Comparison of ENCODE assay signal across 19 mouse cellular contexts in the genomic region with DNA sequence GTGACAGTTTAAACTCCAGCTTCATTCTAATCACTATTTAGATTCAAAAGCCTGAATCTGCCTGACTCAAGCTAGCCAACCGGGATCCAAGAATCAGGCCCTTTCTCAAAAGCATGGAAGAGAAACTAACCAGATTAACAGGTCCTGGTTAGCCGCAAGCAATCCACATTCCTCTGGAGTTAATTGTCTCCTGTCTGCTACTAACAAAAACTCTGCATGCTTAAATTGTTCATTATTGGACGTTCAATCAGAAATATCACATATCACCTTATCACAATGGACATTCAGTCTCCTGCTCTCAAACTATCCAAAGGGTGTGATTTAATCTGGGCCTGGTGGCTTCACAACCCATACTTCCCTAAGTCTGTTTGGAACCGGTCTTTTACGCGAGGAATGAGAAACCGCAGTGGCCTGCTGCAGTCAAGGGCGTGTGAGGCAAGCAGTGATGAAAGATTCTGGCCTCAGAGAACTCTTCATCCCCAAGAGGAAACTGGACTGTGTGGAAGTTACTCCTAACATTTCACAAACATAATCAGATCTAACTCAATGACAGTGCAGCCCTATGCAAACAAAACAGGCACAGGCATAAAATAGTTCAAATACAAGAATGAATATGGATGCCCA. TPM values are rescaled to one million over a fixed set of nuclear protein-coding genes. Genes with fewer than 3 reads are reported as not detected.
DNase-seq lines count a peak whose midpoint lies in the region; ATAC-seq and TF ChIP-seq lines count a peak whose summit lies in the region.
"Had no signal": no experiment of that assay in that cellular context is flagged by ENCODE, and none has a peak within 500 bp of the region (broad histone marks: within the 10 kb centered on the region; RNA-seq: fewer than 3 reads in every experiment).

No protein-coding gene starts in this region.

- WGBS in embryonic facial prominence, embryonic 13.5 days, result 58% methylated on average over 8 of the region's 8 CpGs
- 76% methylated on average over 8 of the region's 8 CpGs for WGBS in embryonic facial prominence, embryonic 10.5 days
- 74% methylated on average over 8 of the region's 8 CpGs for WGBS in lung, postnatal 0 days
- WGBS in midbrain, embryonic 13.5 days, result 79% methylated on average over 8 of the region's 8 CpGs
- 86% methylated on average over 8 of the region's 8 CpGs for WGBS in kidney, embryonic 16.5 days
- WGBS in forebrain, embryonic 10.5 days, result 72% methylated on average over 8 of the region's 8 CpGs

- H3K27ac ChIP-seq in embryonic facial prominence, embryonic 13.5 days, result peak overlapping the region; percentile 23; the same call in 1 of the 2 replicates
- H3K27ac ChIP-seq in embryonic facial prominence, embryonic 10.5 days (replicated peaks), result no peak overlapping the region
- H3K27ac ChIP-seq in lung, postnatal 0 days (ENCODE audit: low read length), result no peak overlapping the region
- no peak overlapping the region for H3K27ac ChIP-seq in midbrain, embryonic 13.5 days
- H3K27ac ChIP-seq in kidney, embryonic 16.5 days (ENCODE audit: low read length), result no peak overlapping the region
- no peak overlapping the region for H3K27ac ChIP-seq in forebrain, embryonic 10.5 days
- H3K27ac ChIP-seq: forebrain, embryonic 13.5 days; layer of hippocampus, adult 2 months; midbrain, embryonic 12.5 days; neural tube, embryonic 12.5 days had no signal

- ATAC-seq in embryonic facial prominence, embryonic 13.5 days (ENCODE audit: insufficient number of reproducible peaks, insufficient read depth, low FRiP score, low TSS enrichment, low read depth), result no peak
- no peak for ATAC-seq in lung, postnatal 0 days
- ATAC-seq in granulocyte monocyte progenitor cell, adult 5-6 weeks (replicated peaks; ENCODE audit: poor library complexity, severe bottlenecking), result peak; percentile 71
- ATAC-seq in midbrain, embryonic 13.5 days, result no peak
- ATAC-seq in kidney, embryonic 16.5 days (ENCODE audit: low FRiP score, low TSS enrichment), result no peak
- ATAC-seq: forebrain, embryonic 13.5 days had no signal

- no peaks in the 10 kb centered on the region for H3K27me3 ChIP-seq in embryonic facial prominence, embryonic 13.5 days
- 0 out of 2 replicates have a peak, but pooled peaks cover 4% of the 10 kb centered on the region for H3K27me3 ChIP-seq in embryonic facial prominence, embryonic 10.5 days (replicated peaks; ENCODE audit: low read depth, poor library complexity, severe bottlenecking)
- no peaks in the 10 kb centered on the region for H3K27me3 ChIP-seq in lung, postnatal 0 days (replicated peaks; ENCODE audit: insufficient read depth, low read length)
- no peaks in the 10 kb centered on the region for H3K27me3 ChIP-seq in midbrain, embryonic 13.5 days
- no peaks in the 10 kb centered on the region for H3K27me3 ChIP-seq in kidney, embryonic 16.5 days (ENCODE audit: insufficient read depth, low read length)
- H3K27me3 ChIP-seq in forebrain, embryonic 10.5 days (ENCODE audit: poor library complexity, severe bottlenecking), result no peaks in the 10 kb centered on the region
- H3K27me3 ChIP-seq: forebrain, embryonic 13.5 days; midbrain, embryonic 12.5 days; neural tube, embryonic 12.5 days had no signal

- no peak for TF ChIP-seq EP300 in lung, postnatal 0 days (IDR thresholded peaks at IDR 0.05)

- H3K9ac ChIP-seq in embryonic facial prominence, embryonic 13.5 days, result no peak overlapping the region
- H3K9ac ChIP-seq in lung, postnatal 0 days (replicated peaks; ENCODE audit: low read depth), result no peak overlapping the region
- H3K9ac ChIP-seq in midbrain, embryonic 13.5 days (replicated peaks), result no peak overlapping the region
- no peak overlapping the region for H3K9ac ChIP-seq in kidney, embryonic 16.5 days (replicated peaks; ENCODE audit: low read length)
- H3K9ac ChIP-seq: midbrain, embryonic 12.5 days; neural tube, embryonic 12.5 days had no signal

- no peak for TF ChIP-seq CTCF in lung, postnatal 0 days (IDR thresholded peaks at IDR 0.05)

- no peak for DNase-seq in embryonic facial prominence, embryonic 10.5 days (ENCODE audit: low spot score)
- peak; percentile 65 for DNase-seq in lung, postnatal 0 days (ENCODE audit: low spot score)
- no peak for DNase-seq in lung, postnatal 14 days
- DNase-seq in forebrain, embryonic 10.5 days (ENCODE audit: extremely low spot score, low spot score), result no peak
- DNase-seq: B cell, adult 2 months; cerebellum, adult 2 months; thymus, adult 2 months had no signal

- no peak overlapping the region for H3K4me3 ChIP-seq in embryonic facial prominence, embryonic 13.5 days
- no peak overlapping the region for H3K4me3 ChIP-seq in embryonic facial prominence, embryonic 10.5 days
- H3K4me3 ChIP-seq in lung, postnatal 0 days (ENCODE audit: low read depth, low read length), result no peak overlapping the region
- no peak overlapping the region for H3K4me3 ChIP-seq in midbrain, embryonic 13.5 days (replicated peaks)
- no peak overlapping the region for H3K4me3 ChIP-seq in kidney, embryonic 16.5 days (ENCODE audit: low read length)
- H3K4me3 ChIP-seq in forebrain, embryonic 10.5 days, result no peak overlapping the region
- H3K4me3 ChIP-seq: forebrain, embryonic 13.5 days; layer of hippocampus, adult 2 months; midbrain, embryonic 12.5 days; neural tube, embryonic 12.5 days had no signal

- H3K4me1 ChIP-seq in embryonic facial prominence, embryonic 13.5 days, result peaks cover 25% of the 10 kb centered on the region
- H3K4me1 ChIP-seq in embryonic facial prominence, embryonic 10.5 days, result peaks cover 13% of the 10 kb centered on the region
- peaks cover 3% of the 10 kb centered on the region; the same call in 1 of the 2 replicates for H3K4me1 ChIP-seq in lung, postnatal 0 days (ENCODE audit: insufficient read depth, low read depth, low read length)
- peaks cover 13% of the 10 kb centered on the region for H3K4me1 ChIP-seq in midbrain, embryonic 13.5 days (replicated peaks)
- peaks cover 13% of the 10 kb centered on the region for H3K4me1 ChIP-seq in kidney, embryonic 16.5 days (ENCODE audit: insufficient read depth, low read length)
- H3K4me1 ChIP-seq in forebrain, embryonic 10.5 days, result peaks cover 35% of the 10 kb centered on the region

- H3K4me2 ChIP-seq in embryonic facial prominence, embryonic 13.5 days, result no peak overlapping the region
- H3K4me2 ChIP-seq in lung, postnatal 0 days (replicated peaks; ENCODE audit: low read depth, low read length), result no peak overlapping the region
- H3K4me2 ChIP-seq in midbrain, embryonic 13.5 days (replicated peaks), result no peak overlapping the region
- no peak overlapping the region for H3K4me2 ChIP-seq in kidney, embryonic 16.5 days (replicated peaks; ENCODE audit: low read depth, low read length)
- H3K4me2 ChIP-seq: forebrain, embryonic 13.5 days; midbrain, embryonic 12.5 days; neural tube, embryonic 12.5 days had no signal

- H3K9me3 ChIP-seq in embryonic facial prominence, embryonic 13.5 days, result no peaks in the 10 kb centered on the region
- H3K9me3 ChIP-seq in embryonic facial prominence, embryonic 10.5 days, result no peaks in the 10 kb centered on the region
- H3K9me3 ChIP-seq in lung, postnatal 0 days (ENCODE audit: low read length), result no peaks in the 10 kb centered on the region
- H3K9me3 ChIP-seq in midbrain, embryonic 13.5 days, result no peaks in the 10 kb centered on the region
- no peaks in the 10 kb centered on the region for H3K9me3 ChIP-seq in kidney, embryonic 16.5 days (ENCODE audit: low read length)
- H3K9me3 ChIP-seq in forebrain, embryonic 10.5 days, result no peaks in the 10 kb centered on the region
- H3K9me3 ChIP-seq: forebrain, embryonic 13.5 days; G1E; midbrain, embryonic 12.5 days; neural tube, embryonic 12.5 days had no signal

- peaks cover 8% of the 10 kb centered on the region for H3K36me3 ChIP-seq in embryonic facial prominence, embryonic 13.5 days
- peaks cover 13% of the 10 kb centered on the region for H3K36me3 ChIP-seq in embryonic facial prominence, embryonic 10.5 days (replicated peaks)
- H3K36me3 ChIP-seq in lung, postnatal 0 days (ENCODE audit: insufficient read depth, low read length), result peaks cover under 1% of the 10 kb centered on the region; the same call in 1 of the 2 replicates
- H3K36me3 ChIP-seq in midbrain, embryonic 13.5 days, result peaks cover 7% of the 10 kb centered on the region; the same call in 1 of the 2 replicates
- peaks cover 1% of the 10 kb centered on the region for H3K36me3 ChIP-seq in kidney, embryonic 16.5 days (ENCODE audit: insufficient read depth, low read length)
- peaks cover 16% of the 10 kb centered on the region for H3K36me3 ChIP-seq in forebrain, embryonic 10.5 days (replicated peaks)

RNA-seq across cellular contexts. Expression of a gene that starts 5.4 kb away (rescaled TPM):
- polyA plus RNA-seq in embryonic facial prominence, embryonic 13.5 days (2015; fragmentation: Nextera tagmentation; extraction: Ambion mirVana), result 13.6 and 16.5 TPM in 2 replicates
- 10.3 and 10.9 TPM in 2 replicates for polyA plus RNA-seq in embryonic facial prominence, embryonic 10.5 days (2016; fragmentation: Nextera tagmentation; extraction: Ambion mirVana)
- polyA plus RNA-seq in lung, postnatal 0 days (2015; fragmentation: Nextera tagmentation; extraction: Ambion mirVana), result 11.9 and 13.3 TPM in 2 replicates
- 47.1 and 50.0 TPM in 2 replicates for total RNA-seq in granulocyte monocyte progenitor cell, adult 5-6 weeks (2014; fragmentation: Nextera tagmentation)
- 36.0 and 36.1 TPM in 2 replicates for total RNA-seq in granulocyte monocyte progenitor cell, adult 5-6 weeks (2017)
- 10.8 and 14.4 TPM in 2 replicates for polyA plus RNA-seq in midbrain, embryonic 13.5 days (2015; fragmentation: Nextera tagmentation; extraction: Ambion mirVana)
- 15.5 and 15.7 TPM in 2 replicates for polyA plus RNA-seq in kidney, embryonic 16.5 days (2015; fragmentation: Nextera tagmentation; extraction: Ambion mirVana)
- 11.3 and 12.4 TPM in 2 replicates for polyA plus RNA-seq in forebrain, embryonic 10.5 days (2016; fragmentation: Nextera tagmentation; extraction: Ambion mirVana)

RNA-seq across cellular contexts. Expression of a gene that starts 20.2 kb away (rescaled TPM):
- 10.3 TPM in 2 replicates for polyA plus RNA-seq in embryonic facial prominence, embryonic 13.5 days (2015; fragmentation: Nextera tagmentation; extraction: Ambion mirVana)
- polyA plus RNA-seq in embryonic facial prominence, embryonic 10.5 days (2016; fragmentation: Nextera tagmentation; extraction: Ambion mirVana), result 8.9 and 9.8 TPM in 2 replicates
- 5.1 and 6.1 TPM in 2 replicates for polyA plus RNA-seq in lung, postnatal 0 days (2015; fragmentation: Nextera tagmentation; extraction: Ambion mirVana)
- 22.0 and 23.1 TPM in 2 replicates for total RNA-seq in granulocyte monocyte progenitor cell, adult 5-6 weeks (2014; fragmentation: Nextera tagmentation)
- total RNA-seq in granulocyte monocyte progenitor cell, adult 5-6 weeks (2017), result 7.0 and 12.3 TPM in 2 replicates
- 9.1 and 9.9 TPM in 2 replicates for polyA plus RNA-seq in midbrain, embryonic 13.5 days (2015; fragmentation: Nextera tagmentation; extraction: Ambion mirVana)
- 12.9 and 15.0 TPM in 2 replicates for polyA plus RNA-seq in kidney, embryonic 16.5 days (2015; fragmentation: Nextera tagmentation; extraction: Ambion mirVana)
- polyA plus RNA-seq in forebrain, embryonic 10.5 days (2016; fragmentation: Nextera tagmentation; extraction: Ambion mirVana), result 8.6 and 8.8 TPM in 2 replicates

RNA-seq across cellular contexts. Expression of a gene that starts 57.1 kb away (rescaled TPM):
- polyA plus RNA-seq in embryonic facial prominence, embryonic 13.5 days (2015; fragmentation: Nextera tagmentation; extraction: Ambion mirVana), result 1.4 and 4.2 TPM in 2 replicates
- polyA plus RNA-seq in embryonic facial prominence, embryonic 10.5 days (2016; fragmentation: Nextera tagmentation; extraction: Ambion mirVana), result 3.7 and 4.1 TPM in 2 replicates
- polyA plus RNA-seq in lung, postnatal 0 days (2015; fragmentation: Nextera tagmentation; extraction: Ambion mirVana), result not detected in 2 replicates
- not detected in 2 replicates for total RNA-seq in granulocyte monocyte progenitor cell, adult 5-6 weeks (2014; fragmentation: Nextera tagmentation)
- not detected in 2 replicates for total RNA-seq in granulocyte monocyte progenitor cell, adult 5-6 weeks (2017)
- 0.85 and 1.0 TPM in 2 replicates for polyA plus RNA-seq in midbrain, embryonic 13.5 days (2015; fragmentation: Nextera tagmentation; extraction: Ambion mirVana)
- 0.07 TPM in 1 of 2 replicates, not detected in the other for polyA plus RNA-seq in kidney, embryonic 16.5 days (2015; fragmentation: Nextera tagmentation; extraction: Ambion mirVana)
- polyA plus RNA-seq in forebrain, embryonic 10.5 days (2016; fragmentation: Nextera tagmentation; extraction: Ambion mirVana), result 2.4 TPM in 2 replicates
- total RNA-seq: gastrocnemius, adult 8-10 months; layer of hippocampus, adult 2 months; left cerebral cortex, postnatal 25 days had no signal
- polyA plus RNA-seq: cerebellum, adult 2 months; G1E; heart, postnatal 0 days; neural tube, embryonic 12.5 days; thymus, adult 2 months had no signal
